Mouse (Mus musculus) CD8-positive naive resting alpha-beta T cell, adult 2 months (primary cell): ENCODE results near the gene Fads1.

Source experiments
- DNase-seq, 2 experiments: peaks; one replicate each; pipeline ENCODE4 v3.0.0; 2022; ENCODE audit warnings: low read depth in 2 of 2, low spot score in 2 of 2

The Fads1 gene

GRCm38 (mm10) chr19:10176477-10176876 is 6.2 kb upstream of the Fads1 start:
- DNase-seq = no peak

GRCm38 (mm10) chr19:10176941-10177372 is 5.7 kb upstream of the Fads1 start:
- no peak for DNase-seq

GRCm38 (mm10) chr19:10181225-10181624 is 1.5 kb upstream of the Fads1 start:
- DNase-seq = no peak

DNA sequence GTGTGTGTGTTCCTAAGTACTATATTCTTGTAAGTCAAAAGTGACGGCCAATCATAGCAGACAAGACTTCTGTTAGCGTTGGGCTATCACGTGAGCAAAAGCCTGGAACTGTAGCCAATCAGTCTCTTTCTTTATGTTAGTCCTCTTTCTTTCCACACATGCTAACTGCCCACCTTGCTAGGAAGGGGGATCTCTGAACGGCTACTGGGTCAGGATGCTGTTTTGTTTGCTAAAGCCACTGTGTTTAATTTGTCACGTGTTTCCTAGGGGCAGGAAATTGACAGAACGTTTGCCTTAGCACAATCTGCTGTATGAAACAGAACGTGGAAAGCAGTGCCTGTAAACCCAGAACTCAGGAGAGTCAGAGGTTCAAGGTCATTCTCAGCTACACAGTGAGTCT is 546 bp upstream of the Fads1 start:
- DNase-seq = no peak

DNA sequence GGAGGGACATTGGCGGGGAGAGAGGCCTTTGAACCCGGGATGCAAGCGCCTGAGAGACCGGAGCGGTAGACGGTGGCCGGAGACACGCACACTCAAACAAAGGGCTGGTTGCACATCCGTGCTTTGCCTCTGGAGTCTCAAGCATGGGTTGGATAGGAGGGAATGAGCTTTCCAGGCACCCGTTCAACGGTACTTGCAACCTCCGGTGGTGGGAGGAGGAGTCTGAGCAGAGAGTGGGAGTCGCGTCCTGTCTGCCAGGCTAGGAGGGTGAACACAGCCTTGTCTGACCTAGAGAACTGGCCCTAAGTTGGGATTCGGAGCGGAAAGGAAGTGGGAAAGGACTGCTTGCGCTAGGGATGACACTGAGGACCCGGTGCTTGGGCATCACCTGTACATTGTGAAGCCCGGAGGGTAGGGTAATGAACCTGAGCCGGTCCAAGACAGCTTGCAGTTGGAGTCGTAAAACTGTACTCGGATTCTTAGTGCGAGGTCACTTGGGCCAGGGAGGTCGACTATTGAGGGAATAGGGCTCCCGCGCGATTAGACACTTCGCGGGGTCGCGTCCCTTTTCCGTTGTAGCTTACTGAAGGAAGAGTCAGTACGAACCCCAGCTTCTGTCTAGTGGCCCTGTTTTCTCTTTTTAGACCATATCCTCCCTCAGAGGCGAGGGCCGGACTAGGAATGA is 753 bp downstream of the Fads1 start:
- no peak for DNase-seq

- no peak for DNase-seq
These were observed 1.4 kb downstream of the Fads1 start for GRCm38 (mm10) chr19:10184096-10184495.

- DNase-seq = no peak
These were observed 3.2 kb downstream of the Fads1 start for GRCm38 (mm10) chr19:10185876-10186275.

GRCm38 (mm10) chr19:10186569-10186968 is 3.9 kb downstream of the Fads1 start:
- DNase-seq = no peak

GRCm38 (mm10) chr19:10188281-10188811 is 5.7 kb downstream of the Fads1 start:
- DNase-seq = no peak

DNA sequence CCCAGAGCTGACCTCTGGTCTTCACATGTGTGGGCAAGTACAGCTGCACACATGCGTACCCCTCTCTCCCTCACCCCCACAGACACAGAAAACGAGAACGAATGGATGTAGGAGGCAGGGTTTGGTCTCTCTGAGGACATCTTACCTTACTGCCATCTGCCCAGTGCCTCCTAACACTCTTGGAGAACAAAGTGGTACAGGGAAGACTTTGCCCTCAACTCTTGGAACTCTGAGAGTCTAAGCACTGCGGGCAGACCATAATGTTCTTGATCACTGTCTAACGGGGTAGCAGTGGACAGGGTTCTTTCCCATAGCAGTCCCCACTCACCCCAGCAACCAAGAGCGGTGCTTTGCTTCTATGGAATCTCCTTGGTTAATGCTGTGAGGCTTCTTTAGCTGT is 6.3 kb downstream of the Fads1 start:
- DNase-seq = no peak

DNA sequence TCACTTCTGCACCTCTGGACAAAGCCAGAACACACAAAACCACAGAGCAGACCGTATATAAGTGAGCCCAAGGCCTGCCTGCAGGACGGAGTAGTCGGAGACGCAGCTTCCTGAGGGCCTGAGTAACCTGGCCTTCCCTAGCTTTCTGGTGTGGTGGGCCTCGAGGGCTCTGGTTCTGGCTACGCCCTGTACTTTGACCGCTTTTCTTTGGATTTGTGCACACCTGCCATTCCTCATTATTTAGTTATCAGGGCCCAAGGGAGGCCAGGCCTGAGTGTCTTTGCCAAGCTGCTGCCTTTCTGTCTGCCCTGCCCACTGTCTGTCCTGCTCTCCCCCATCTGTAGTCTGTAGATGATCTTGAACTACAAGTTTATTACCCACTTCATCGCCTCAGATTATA is 7.3 kb downstream of the Fads1 start:
- DNase-seq = no peak

DNA sequence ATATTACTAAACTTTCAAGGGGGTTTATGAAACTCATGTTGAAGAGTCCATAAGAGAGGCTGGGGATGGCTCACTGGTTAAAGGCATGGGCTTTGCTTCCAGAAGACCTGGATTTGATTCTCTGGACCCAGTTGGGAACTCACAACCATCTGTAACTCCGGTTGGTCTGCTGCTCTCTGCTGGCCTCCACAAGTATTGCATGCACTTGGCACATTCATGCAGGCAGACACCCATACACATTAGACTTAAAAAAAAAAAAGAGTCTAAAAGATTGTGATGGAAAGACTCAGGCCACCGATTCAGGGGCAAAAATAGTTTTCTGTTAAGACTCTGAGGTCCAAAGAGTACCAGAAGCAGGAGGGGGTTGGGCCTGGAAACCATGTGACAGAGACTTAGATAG is 8.1 kb downstream of the Fads1 start:
- peak; percentile 44 to 56 for DNase-seq

- DNase-seq = no peak
These were observed 8.6 kb downstream of the Fads1 start for GRCm38 (mm10) chr19:10191326-10191725.

DNA sequence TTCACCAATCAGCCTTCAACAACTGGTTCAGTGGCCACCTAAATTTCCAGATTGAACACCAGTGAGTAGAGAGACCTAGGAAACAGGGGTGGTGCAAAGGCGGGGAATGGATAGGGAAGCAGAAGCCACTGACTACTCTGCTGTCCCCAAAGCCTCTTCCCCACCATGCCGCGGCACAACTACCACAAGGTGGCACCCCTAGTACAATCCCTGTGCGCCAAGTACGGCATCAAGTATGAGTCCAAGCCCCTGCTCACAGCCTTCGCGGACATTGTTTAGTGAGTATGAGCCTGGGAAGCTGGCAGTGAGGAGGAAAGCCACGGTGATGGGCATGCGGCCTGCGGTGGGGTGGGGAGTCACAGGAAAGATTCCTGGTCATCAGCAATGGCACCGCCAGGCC is 11.6 kb downstream of the Fads1 start:
- no peak for DNase-seq

DNA sequence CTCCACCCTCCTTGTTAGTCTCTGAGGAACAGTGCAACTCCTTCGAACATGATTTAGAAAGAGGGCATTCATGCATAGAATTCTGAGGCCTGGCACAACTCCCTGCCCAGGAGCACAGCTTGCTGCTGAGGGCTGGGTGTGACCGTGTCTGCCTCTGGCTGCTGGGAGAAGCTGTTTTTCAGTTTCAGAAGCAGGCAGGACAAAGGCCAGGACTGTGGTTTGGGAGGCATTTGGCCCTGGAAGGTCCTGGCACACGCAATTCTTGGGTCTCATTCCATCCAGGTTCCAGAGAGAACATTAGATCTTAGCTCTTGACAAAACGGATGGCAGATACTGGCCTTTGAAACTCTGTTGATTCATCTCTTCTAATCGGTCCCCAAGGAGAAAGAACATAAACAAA is 12.6 kb downstream of the Fads1 start:
- DNase-seq = no peak

DNA sequence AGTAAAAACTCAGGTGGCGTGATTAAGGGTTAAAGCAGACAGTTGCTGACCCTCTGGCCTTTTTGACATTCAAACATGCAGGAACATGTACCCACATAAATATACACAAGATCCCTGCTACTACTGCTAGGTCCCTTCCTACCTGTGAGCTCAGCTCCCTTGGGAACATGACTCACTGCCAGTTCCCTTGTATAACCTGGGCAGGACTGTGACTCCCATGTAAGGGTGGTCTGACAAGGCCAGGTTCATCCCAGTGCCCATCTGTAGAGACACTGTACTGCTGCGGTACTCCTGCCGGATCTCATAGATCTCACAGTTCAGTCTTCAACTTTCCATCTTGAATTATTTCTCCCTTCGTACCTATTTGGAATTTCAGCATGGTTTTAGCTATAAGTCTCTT is 14.4 kb downstream of the Fads1 start:
- no peak for DNase-seq

DNA sequence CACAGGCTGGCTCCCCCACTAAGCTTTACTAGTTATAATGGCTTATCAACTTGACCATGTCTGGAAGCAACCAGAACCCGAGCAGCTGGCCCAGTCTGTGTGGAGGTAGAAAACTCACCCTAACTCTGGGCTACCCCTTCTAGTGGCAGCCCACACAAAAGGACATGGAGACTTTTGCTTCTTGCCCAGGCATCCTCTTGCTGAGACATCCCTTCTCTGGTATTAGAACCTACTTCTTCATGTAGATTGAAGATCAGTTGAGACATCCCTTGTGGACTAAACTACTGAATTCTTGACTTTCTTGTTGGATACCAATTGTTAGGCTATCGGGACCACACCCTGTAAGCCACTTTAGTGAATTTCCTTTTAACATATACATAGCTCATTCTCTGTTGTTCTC is 15.6 kb downstream of the Fads1 start:
- no peak for DNase-seq

DNA sequence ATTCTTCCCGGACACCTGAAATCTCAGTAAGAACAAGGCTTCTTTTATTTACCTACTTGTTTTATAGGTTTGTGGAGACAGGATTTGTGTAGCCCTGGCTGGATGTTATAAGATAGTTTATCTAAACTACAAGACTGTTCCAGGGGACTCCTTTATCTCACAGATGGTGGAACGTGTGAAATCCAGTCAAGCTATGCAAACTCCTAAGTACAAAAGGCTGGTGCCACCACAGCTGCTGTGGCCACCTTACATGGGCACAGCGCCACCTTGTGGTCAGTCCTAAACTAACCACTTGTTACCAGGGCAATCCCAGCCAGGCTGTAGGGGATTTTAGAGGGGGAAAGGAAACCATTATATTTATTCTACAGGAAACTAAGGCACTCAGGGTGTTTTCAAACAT is 16.0 kb downstream of the Fads1 start:
- peak; percentile 67 to 76 for DNase-seq

DNA sequence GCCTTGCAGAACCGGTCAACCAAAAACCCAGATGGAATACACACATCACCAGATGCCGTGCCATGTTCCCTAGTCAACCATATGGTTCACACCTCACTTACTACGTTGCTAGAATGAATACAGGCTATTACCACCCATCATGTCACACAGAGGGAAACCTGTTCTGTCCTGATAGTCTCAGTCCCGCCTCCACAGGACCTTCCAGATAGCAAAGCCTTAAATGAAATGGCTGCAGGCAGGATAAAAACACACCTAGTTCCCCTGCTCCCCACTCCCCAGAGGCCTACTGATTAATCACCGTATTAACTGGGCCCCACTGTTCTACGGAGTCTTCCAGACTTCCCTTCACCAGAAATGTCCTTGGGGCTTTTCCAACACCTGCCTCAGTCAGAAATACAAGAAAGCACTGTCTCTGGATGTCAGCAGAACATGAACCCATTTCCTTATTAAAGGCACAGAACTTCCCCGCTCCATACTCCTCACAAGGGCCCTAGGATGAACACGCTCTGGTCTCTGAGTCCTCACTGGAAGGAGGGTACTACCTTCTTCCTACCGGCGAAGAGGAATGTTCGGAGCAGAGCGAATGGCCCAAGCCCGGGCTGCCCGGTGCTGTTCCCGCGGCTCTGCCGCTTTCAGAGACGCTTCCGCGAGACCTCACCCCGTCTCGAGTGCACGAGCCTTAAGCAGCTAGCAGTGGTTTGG is 20.6 kb downstream of the Fads1 start:
- DNase-seq = peak in 1 of 2 experiments; percentile 9

DNA sequence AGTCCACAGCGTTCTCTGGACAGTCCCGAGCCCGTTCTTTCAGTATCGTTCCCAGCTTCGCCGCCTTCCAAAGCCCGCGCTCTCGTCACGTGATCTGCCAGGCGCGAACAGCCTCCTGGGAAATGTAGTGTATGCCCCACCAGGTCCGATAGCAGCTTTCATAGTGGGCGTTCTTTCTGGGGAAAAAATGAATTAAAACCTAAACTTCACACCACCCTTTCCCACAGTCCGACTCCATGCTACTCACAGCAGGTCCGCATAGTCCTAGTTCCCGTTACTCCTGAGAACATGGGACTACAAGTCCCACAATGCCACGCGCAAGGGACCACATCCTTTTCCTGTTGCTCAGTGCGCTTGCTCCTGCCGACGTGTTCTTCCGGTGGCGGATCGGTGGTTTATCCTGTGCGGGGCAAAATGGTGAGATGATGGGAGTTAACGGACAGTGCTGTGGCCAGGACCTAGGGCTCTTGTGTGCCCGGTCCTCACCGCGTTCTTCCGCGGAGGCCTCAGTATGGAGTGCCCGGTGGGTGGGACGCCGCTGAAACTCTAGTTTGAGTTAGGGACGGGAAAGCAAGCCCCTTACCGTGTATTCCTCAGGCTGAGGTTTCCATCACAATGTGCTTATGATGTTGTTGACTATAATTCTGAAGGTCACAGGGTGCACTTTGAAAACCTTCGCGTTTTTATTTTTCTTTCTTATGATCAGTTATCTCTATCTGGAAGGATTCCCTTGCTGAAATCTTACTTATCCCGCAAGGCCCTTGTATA is 21.3 kb downstream of the Fads1 start, which contains the start of the genes Tmem258 and Fen1:
Gene Tmem258, plus strand, starts transcription at position 167 of the 768 bp plus-strand sequence.
Gene Fen1, minus strand, starts transcription at position 322 of the 768 bp plus-strand sequence.
- DNase-seq = peak; percentile 92 to 96

GRCm38 (mm10) chr19:10204616-10205001 is 21.9 kb downstream of the Fads1 start:
- peak; percentile 21 to 52 for DNase-seq

- no peak for DNase-seq
These were observed 22.4 kb downstream of the Fads1 start for GRCm38 (mm10) chr19:10205051-10205450.
